Mouse (Mus musculus) CH12.LX (cell line): ENCODE measurements around the gene Pkn3.

Source experiments
- CTCF ChIP-seq, 2 experiments: IDR thresholded peaks in 1 of 2; conservative IDR thresholded peaks in 1 of 2; 2 replicates each; pipeline ENCODE4 v1.5.1; 2011 to 2012; ENCODE audit warnings: low read depth in 2 of 2, low read length in 2 of 2, improper control_type of control experiment in 1 of 2, inconsistent platforms in 1 of 2, mild to moderate bottlenecking in 1 of 2, moderate library complexity in 1 of 2
- JUND ChIP-seq: conservative IDR thresholded peaks from 2 replicates; pipeline ENCODE4 v1.6.1; 2011; ENCODE audit warnings: low read depth, low read length, improper control_type of control experiment
- TCF12 ChIP-seq: IDR thresholded peaks from 2 replicates; pipeline ENCODE4 v1.6.1; 2014; ENCODE audit warnings: low read depth, mild to moderate bottlenecking, inconsistent platforms, low read length, improper control_type of control experiment

GRCm38 (mm10) chr2:30073285-30073684 is 4.2 kb upstream of the Pkn3 start:
- TF ChIP-seq TCF12 = no peak
- TF ChIP-seq CTCF (conservative IDR thresholded peaks at IDR 0.05 in 1 of 2, IDR thresholded peaks at IDR 0.05 in 1 of 2; ENCODE audit: low read depth in 2 of 2, low read length in 2 of 2) = no peak
- no peak for TF ChIP-seq JUND
